Mouse (Mus musculus) activated CD4-positive, CD25-positive, alpha-beta regulatory T cell, adult 4 months (primary cell): Measurements from ENCODE around the gene Pip5kl1. TPM values are rescaled to one million over a fixed set of nuclear protein-coding genes. Genes with fewer than 3 reads are reported as not detected.
A peak's percentile ranks its signal among the peaks of the same experiment; 100 is the strongest.

Experiments used
- ATAC-seq: one replicate; pipeline ENCODE4 v1.8.0; 2017
- polyA plus RNA-seq, 2 experiments: library from polyadenylated mRNA; unstranded; fragments of 100-300 nt; shearing (Covaris generic); gene quantifications; one replicate each; pipeline ENCODE4 v1.2.1; 2017

The Pip5kl1 gene
- not detected for polyA plus RNA-seq

GRCm38 (mm10) chr2:32574497-32574896 is at the start of gene Pip5kl1:
Gene Pip5kl1 (plus strand): TSS chr2:32574797.
- no peak for ATAC-seq

- ATAC-seq: no peak
Observed at GRCm38 (mm10) chr2:32525816-32526215, 48.8 kb upstream of the Pip5kl1 start.

DNA sequence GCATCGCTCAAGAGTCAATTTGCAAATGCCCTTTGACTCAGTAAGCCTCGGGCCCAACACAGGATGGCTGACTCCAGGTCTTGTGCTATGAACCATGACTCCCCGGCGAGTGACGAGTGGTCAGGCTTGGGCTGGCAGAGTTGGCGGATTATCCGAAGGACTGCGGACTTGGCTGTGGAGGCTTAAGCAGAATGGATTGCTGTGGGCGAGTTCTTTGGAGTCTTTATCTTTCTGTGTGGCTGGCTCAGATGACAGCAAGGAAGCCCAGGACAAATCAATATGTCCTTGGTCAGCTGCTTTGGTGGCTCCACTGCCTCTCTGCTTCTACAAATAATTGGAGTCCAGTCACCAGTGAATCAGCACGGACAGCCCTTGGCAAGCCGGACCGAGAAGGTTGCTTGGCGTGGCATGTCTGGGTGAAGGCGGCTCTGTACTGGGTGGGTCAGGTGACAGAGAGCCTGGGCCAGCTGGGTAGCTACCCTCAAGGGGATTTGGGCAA is 47.1 kb upstream of the Pip5kl1 start:
- ATAC-seq: no peak

GRCm38 (mm10) chr2:32528326-32528725 is 46.3 kb upstream of the Pip5kl1 start:
- no peak for ATAC-seq

- ATAC-seq: no peak
Observed at GRCm38 (mm10) chr2:32530479-32530878, 44.1 kb upstream of the Pip5kl1 start.

- no peak for ATAC-seq
Observed at GRCm38 (mm10) chr2:32533163-32533562, 41.4 kb upstream of the Pip5kl1 start.

DNA sequence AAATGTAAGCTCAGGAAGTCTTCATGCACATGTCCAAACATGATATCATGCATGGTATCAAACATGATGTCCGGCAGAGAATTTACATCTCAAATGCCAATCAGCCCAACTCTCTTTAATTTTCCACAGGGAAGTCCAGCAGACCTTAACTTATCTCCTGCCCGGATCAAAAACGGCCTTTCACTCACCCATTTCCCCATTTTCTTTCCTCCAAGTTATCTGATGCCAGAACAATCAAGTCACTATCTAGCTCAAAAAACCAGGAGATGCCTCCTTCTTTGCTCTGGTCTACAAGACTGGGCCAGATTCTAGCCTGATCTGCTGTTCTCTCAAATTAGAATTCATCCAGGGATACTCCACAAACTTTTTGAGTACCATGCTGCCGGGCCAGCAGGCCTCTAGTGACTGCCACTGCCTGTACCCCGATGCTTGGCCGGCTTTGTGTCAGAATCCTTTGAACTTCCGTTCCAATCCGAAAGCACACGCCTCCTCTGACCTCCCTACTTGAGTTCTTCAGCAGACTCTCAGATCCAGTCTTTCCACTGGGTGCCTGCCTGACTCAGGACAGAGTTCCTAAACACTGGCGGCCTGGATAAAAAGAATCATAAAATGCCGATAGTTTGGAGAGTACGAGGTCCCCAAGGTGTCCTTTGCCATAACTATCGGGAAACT is 40.4 kb upstream of the Pip5kl1 start:
- ATAC-seq: no peak

DNA sequence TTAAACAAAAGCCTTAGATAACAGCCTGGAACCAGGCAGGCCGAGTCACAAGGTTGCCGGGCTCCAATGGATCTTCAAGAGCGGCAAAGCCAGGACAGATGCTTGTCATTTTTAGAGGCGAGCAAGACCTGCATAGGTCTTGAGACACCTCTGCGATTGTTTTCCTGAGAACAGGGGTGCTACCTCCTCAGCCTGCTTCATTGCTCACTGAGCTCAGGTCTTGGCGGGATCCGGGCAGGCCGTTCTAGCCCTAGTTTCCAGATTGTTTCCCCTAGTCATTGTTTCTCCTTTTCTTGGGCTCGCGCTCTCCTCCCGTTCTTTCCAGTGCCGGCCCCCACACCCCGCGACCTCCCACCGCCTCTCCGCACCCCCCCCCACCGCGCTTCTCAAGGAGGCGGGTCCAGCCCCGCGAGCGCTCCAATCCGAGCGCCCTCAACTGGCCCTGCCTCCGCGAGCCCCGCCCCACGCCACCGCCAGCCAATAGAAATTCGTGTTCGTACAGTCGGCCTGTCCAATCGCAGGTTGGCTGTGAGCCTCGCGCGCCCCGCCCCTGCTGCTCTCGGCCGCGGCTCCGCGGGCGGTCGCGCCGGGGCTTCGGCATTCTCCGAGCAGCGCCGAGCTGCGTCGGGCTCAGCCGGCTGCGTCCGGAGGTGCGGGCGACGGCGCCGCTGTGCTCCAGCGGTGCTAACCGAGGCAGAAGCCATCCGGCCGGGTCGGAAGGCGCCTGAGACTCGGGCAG is 39.7 kb upstream of the Pip5kl1 start, which contains the start of gene Fam102a:
Fam102a (plus strand) TSS at position 600 of the 739 bp plus-strand sequence.
- ATAC-seq: peak; percentile 82

DNA sequence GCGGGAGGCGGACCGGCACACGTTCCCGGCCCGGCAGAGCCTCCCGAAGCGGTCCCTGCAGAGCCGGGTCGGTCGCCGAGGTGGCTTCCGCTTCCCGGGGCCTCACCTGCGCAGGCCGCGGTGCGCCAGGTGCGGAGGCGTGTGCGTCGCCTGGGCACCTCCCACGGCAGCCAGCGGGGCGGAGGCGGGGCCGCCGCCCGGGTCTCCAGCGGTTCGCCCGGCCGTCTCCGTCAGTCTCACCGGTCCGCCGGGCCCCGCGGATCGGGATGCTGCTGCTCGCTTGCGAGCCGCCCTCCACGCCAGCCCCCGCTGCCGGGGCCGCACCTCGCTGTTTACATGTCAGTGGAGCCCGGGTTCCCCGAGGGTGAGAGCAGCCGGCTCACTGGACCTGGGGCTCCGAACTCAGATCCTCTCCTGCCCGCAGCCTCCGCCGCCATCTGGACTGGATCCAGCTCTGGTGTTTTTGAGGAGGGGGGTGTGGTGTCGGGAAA is 39.1 kb upstream of the Pip5kl1 start:
- ATAC-seq: peak; percentile 69

GRCm38 (mm10) chr2:32536086-32536633 is 38.4 kb upstream of the Pip5kl1 start:
- ATAC-seq: no peak

DNA sequence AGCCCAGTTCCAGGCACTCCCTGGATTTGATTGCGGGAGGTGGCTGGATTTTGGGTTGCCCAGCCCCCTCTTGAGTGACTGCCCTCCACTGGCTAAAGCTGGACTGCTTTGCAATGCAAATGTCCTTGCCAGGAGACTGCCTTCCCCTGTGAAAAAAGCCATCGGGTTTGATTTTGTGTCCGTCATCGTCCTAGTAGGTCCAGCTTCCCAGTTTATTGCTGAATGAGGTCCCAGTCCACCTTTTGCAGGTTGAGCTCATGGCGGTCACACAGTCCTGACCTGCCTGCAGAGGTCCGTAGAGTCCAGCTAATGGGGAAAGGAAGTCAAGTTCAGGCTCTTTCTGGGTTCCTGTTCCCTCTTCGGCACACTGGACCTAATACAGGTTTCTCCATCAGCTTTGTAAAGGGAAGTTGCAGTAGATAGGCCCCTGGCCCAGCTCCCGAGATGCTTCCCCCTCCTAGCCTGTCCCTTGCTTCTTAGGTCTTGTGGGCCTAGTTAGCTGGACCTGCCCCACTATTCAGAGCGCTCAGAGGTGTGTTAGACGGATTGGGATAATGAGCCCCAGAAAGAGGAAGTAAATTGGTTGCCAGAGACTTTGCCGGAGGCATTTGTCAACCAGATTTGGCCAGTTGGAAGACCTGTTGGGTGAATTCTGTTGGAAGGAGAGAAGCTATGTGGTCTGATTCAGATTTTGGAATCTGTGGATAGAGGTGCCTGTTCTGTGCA is 37.8 kb upstream of the Pip5kl1 start:
- no peak for ATAC-seq

DNA sequence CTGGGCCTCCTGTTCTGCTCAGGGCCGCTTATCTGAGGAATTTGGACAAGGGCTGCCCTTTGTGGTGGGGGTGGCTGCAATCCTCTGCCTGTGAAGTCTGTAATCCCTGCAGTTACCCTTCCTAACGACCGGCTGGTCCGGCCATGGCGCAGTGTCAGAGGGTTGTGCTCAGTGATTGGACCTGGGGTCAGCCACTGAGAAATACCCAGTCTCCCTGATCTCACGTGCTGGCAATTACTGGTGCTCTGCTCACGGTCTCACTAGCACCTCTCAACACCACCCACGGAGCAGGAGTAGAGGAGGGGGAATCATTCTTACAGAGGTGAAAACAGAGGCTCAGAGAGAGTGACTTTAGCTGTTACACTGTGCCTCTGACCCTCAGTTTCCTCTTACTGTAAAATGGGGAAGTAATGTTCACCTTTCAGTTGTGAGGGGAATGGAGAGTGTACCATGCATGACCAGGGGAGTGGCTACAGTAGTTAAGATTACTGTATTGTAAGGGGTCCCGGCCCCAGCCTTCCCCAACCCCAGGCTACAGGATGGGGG is 37.2 kb upstream of the Pip5kl1 start:
- ATAC-seq: no peak

- ATAC-seq: no peak
Observed at GRCm38 (mm10) chr2:32537941-32538340, 36.7 kb upstream of the Pip5kl1 start.

DNA sequence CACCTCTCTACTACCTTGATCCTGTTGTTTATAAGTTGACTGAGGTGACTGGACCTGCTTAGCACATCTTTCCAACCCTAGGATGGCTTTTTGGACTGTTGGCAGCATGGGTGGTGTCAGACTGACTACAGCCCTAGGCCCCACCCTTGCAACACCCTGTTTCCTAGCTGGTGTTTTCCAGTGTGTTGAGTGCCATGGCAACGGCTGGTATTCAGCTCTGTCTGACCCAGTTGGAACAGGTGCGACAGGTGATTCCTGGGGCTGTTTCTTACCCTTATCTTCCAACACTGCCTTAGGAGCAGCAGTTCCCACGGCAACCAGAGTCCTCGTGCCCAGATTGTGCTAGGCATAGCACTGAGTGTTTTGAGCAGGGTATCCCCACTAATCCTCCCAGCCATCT is 36.1 kb upstream of the Pip5kl1 start:
- ATAC-seq: no peak

- no peak for ATAC-seq
Observed at GRCm38 (mm10) chr2:32539452-32539981, 35.1 kb upstream of the Pip5kl1 start.

GRCm38 (mm10) chr2:32541333-32541908 is 33.2 kb upstream of the Pip5kl1 start:
- no peak for ATAC-seq

DNA sequence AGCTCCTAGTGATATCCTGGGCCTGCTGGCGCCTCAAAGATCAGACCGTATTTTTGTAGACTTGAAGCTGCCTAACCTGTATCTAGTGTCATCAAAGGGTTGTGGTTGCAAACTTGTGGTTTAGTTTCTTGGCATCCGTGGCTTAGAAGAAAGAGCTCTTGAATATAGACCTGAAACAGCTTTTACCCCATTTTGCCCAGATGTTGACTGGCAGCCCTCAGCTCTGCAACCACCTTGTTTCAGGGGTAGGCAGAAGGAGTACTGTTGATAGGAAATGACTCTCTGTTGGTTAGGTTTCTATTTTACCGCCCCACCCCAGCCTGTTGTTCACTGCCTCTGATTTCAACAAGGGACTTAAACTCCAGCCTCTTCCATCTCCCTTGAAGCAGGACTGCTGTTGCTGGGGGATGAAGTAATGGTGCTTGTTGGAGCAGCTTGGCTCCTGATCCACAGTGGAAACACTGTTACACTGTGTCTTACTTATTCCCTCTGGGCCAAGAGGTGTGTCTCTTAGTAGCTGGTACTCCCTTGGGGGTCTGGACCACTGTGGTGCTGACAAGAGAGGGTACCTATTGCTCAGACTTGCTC is 32.5 kb upstream of the Pip5kl1 start:
- ATAC-seq: peak; percentile 82

- no peak for ATAC-seq
Observed at GRCm38 (mm10) chr2:32543031-32543449, 31.6 kb upstream of the Pip5kl1 start.

GRCm38 (mm10) chr2:32546951-32547350 is 27.6 kb upstream of the Pip5kl1 start:
- ATAC-seq: no peak

GRCm38 (mm10) chr2:32547380-32547779 is 27.2 kb upstream of the Pip5kl1 start:
- no peak for ATAC-seq
